Mouse (Mus musculus) cerebral cortex, adult 2 months (tissue): ENCODE data around the gene Samd7.

Experiments used
- WGBS: fragments of 180-500 bp; shearing (Covaris S2); methylation state at CpG from one replicate; pipeline ENCODE4 v1.1.7; 2018; 5-methylcytosine and 5-hydroxymethylcytosine counted together

Gene Samd7

GRCm38 (mm10) chr3:30764877-30765276 is 18.8 kb downstream of the Samd7 start:
- 88% methylated on average over 4 of the region's 4 CpGs for WGBS

- WGBS: 80% methylated on average over 10 of the region's 10 CpGs
These were observed 19.4 kb downstream of the Samd7 start for GRCm38 (mm10) chr3:30765311-30766027.

GRCm38 (mm10) chr3:30766177-30766576 is 20.1 kb downstream of the Samd7 start:
- 75% methylated on average over 7 of the region's 7 CpGs for WGBS

- WGBS: 57% methylated on average over 6 of the region's 6 CpGs
These were observed 21.2 kb downstream of the Samd7 start for GRCm38 (mm10) chr3:30767271-30767670.

- WGBS: 71% methylated on average over 10 of the region's 10 CpGs
These were observed 23.8 kb downstream of the Samd7 start for GRCm38 (mm10) chr3:30769755-30770515.

GRCm38 (mm10) chr3:30771560-30771959 is 25.5 kb downstream of the Samd7 start:
- WGBS: 100% methylated on average over 1 of the region's 1 CpGs

GRCm38 (mm10) chr3:30772631-30773030 is 26.5 kb downstream of the Samd7 start:
- 77% methylated on average over 4 of the region's 4 CpGs for WGBS

- WGBS: 58% methylated on average over 5 of the region's 5 CpGs
These were observed 28.6 kb downstream of the Samd7 start for GRCm38 (mm10) chr3:30774677-30775076.

- WGBS: 77% methylated on average over 5 of the region's 5 CpGs
These were observed 31.9 kb downstream of the Samd7 start for GRCm38 (mm10) chr3:30777984-30778383.

- WGBS: 50% methylated on average over 5 of the region's 5 CpGs
These were observed 42.4 kb downstream of the Samd7 start for GRCm38 (mm10) chr3:30788531-30788930.

- under 1% methylated on average over 62 of the region's 62 CpGs for WGBS
These were observed 46.8 kb downstream of the Samd7 start, which contains the start of gene Sec62 for GRCm38 (mm10) chr3:30792737-30793402. Gene Sec62, plus strand, starts transcription at chr3:30792875.

- 1% methylated on average over 71 of the region's 75 CpGs for WGBS
These were observed 47.5 kb downstream of the Samd7 start for GRCm38 (mm10) chr3:30793403-30794221.

- WGBS: 90% methylated on average over 3 of the region's 3 CpGs
These were observed 56.1 kb downstream of the Samd7 start for GRCm38 (mm10) chr3:30802171-30802570.

GRCm38 (mm10) chr3:30812881-30813280 is 66.8 kb downstream of the Samd7 start:
- WGBS: 38% methylated on average over 3 of the region's 3 CpGs
